Mouse (Mus musculus): ENCODE results near the gene Cwc15. TPM values are rescaled to one million over a fixed set of nuclear protein-coding genes. Genes with fewer than 3 reads are reported as not detected.

Cwc15 gene
- total RNA-seq, 2 experiments from 2014 or later: 84.1 to 85.4 TPM

GRCm38 (mm10) chr9:14544034-14544757, 43.8 kb downstream of the Cwc15 start:
- no peak for DNase-seq (ENCODE audit: low spot score in 2 of 2)
- intact Hi-C loops (cut with DNase I): no loop called here

- no peak for DNase-seq (ENCODE audit: low spot score in 2 of 2)
- intact Hi-C loops (cut with DNase I): no loop called here
Measured at GRCm38 (mm10) chr9:14547584-14548365, 47.4 kb downstream of the Cwc15 start.

DNA sequence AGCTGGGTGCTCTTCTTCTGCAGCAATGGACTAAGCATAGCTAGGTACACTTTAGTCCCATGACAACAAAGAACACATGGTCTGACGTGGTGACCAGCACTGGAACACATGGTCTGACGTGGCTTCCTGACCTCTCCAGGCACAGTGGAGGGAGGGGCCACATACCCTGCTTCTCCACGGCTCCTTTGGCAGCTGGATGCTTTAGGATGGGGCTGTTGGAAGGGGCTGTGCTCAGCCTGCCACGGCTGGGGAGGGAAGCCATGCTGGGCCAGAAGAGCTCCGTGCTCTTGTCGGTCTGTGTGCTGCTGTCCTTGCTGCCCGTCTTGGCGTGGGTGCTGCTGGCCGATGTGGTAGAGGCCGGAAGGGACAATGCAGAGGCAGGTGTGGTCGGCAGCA, 47.9 kb downstream of the Cwc15 start:
- no peak for DNase-seq (ENCODE audit: low spot score in 2 of 2)
- intact Hi-C loops (cut with DNase I): no loop called here

- DNase-seq (ENCODE audit: low spot score in 2 of 2): no peak
- intact Hi-C loops (cut with DNase I): loop anchor here (2.0 kb wide), 1 partner anchor 54 kb away; no protein-coding TSS in a partner anchor
Measured at GRCm38 (mm10) chr9:14558332-14558731, 57.9 kb downstream of the Cwc15 start.

DNA sequence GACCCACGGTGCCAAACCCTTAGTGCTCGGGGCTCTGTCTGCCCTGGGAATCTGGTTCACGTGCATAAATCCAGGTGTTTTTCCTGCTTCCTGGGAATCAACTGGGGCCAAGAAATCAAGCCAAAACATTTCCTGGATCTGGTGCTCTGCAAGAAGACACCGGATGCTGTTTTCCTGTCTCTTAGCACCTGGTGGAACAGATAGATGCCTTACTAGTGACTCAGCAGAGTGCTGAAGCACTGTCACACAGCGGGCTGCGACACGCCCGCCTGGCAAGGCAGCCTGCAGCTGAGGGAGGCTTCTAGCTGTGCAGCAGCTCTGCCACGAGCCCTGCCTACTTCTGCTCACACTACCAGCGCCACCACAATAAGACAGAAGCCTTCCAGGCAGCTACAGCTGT, 59.0 kb downstream of the Cwc15 start:
- intact Hi-C loops (cut with DNase I): loop anchor here (2.0 kb wide), 1 partner anchor 53 kb away; no protein-coding TSS in a partner anchor
- DNase-seq (ENCODE audit: low spot score in 2 of 2): peak; percentile 59 to 65

GRCm38 (mm10) chr9:14559996-14560395, 59.6 kb downstream of the Cwc15 start:
- intact Hi-C loops (cut with DNase I): loop anchor here (2.0 kb wide), 1 partner anchor 53 kb away; no protein-coding TSS in a partner anchor
- DNase-seq (ENCODE audit: low spot score in 2 of 2): no peak

Other genes with a start within 250 kb of the Cwc15 start
- gene Sesn3, start 225.6 kb upstream of the Cwc15 start, total RNA-seq (2021): 100 to 1,000 TPM; 109 to 125 TPM
- gene Endod1, start 119.1 kb upstream of the Cwc15 start, total RNA-seq (2021): 10 to 100 TPM; 59.7 to 68.6 TPM
- gene Kdm4d, start 135 bp upstream of the Cwc15 start, total RNA-seq (2021): 1 to 10 TPM; 2.3 to 2.4 TPM
- 10 to 100 TPM; 14.6 to 16.9 TPM for gene Amotl1, start 144.4 kb downstream of the Cwc15 start, total RNA-seq (2021)
- not detected for gene Piwil4, start 240.1 kb downstream of the Cwc15 start, total RNA-seq (2021)